Comparison of ENCODE assay signal across 13 mouse cellular contexts in genomic region chr12:84243076-84243770, GRCm38 (mm10). TPM values are rescaled to one million over a fixed set of nuclear protein-coding genes. Genes with fewer than 3 reads are reported as not detected.
DNase-seq lines count a peak whose midpoint lies in the region; ATAC-seq and TF ChIP-seq lines count a peak whose summit lies in the region.
"Had no signal": no experiment of that assay in that cellular context is flagged by ENCODE, and none has a peak within 500 bp of the region (broad histone marks: within the 10 kb centered on the region; RNA-seq: fewer than 3 reads in every experiment).

No protein-coding gene starts in this region.

- TF ChIP-seq EP300 in stomach, postnatal 0 days (optimal IDR thresholded peaks at IDR 0.05), result no peak

- H3K27me3 ChIP-seq in stomach, postnatal 0 days (ENCODE audit: control insufficient read depth, insufficient read depth, low read length), result no peaks in the 10 kb centered on the region
- H3K27me3 ChIP-seq: forebrain, embryonic 12.5 days; heart, embryonic 13.5 days had no signal

- H3K4me3 ChIP-seq in bone marrow, adult 2 months (replicated peaks; ENCODE audit: control insufficient read depth, low read depth, low read length), result no peak overlapping the region
- no peak overlapping the region for H3K4me3 ChIP-seq in stomach, postnatal 0 days (ENCODE audit: low read depth, low read length)
- H3K4me3 ChIP-seq: forebrain, embryonic 12.5 days; heart, embryonic 13.5 days; liver, embryonic 15.5 days had no signal

- no peaks in the 10 kb centered on the region for H3K9me3 ChIP-seq in stomach, postnatal 0 days (ENCODE audit: control insufficient read depth, low read length)
- H3K9me3 ChIP-seq: forebrain, embryonic 12.5 days; heart, embryonic 13.5 days; liver, embryonic 15.5 days had no signal

- TF ChIP-seq POLR2A in bone marrow, adult 2 months (IDR thresholded peaks at IDR 0.05; ENCODE audit: borderline replicate concordance, control insufficient read depth, low read depth, low read length), result no peak

- peak; percentile 95 for ATAC-seq in CD4-positive, CD25-positive, alpha-beta regulatory T cell, adult 4 months
- ATAC-seq in megakaryocyte progenitor cell, adult 5-6 weeks (replicated peaks; ENCODE audit: poor library complexity), result peak; percentile 96
- ATAC-seq in stomach, postnatal 0 days (ENCODE audit: low FRiP score, low TSS enrichment), result peak; percentile 24; the same call in 1 of the 2 replicates

- intact Hi-C loops in left cerebral cortex, postnatal 10 days (cut with DNase I), result no loop called here
- intact Hi-C loops in gastrocnemius, postnatal 36 days (cut with DNase I), result no loop called here

- H3K27ac ChIP-seq in bone marrow, adult 2 months (ENCODE audit: control insufficient read depth, insufficient read depth, low read depth, low read length, poor library complexity), result peak overlapping the region; percentile 78
- H3K27ac ChIP-seq in stomach, postnatal 0 days (replicated peaks), result no peak overlapping the region
- H3K27ac ChIP-seq: forebrain, embryonic 12.5 days; heart, embryonic 13.5 days; liver, embryonic 15.5 days had no signal

- H3K36me3 ChIP-seq in stomach, postnatal 0 days (ENCODE audit: control insufficient read depth, insufficient read depth, low read length), result no peaks in the 10 kb centered on the region
- H3K36me3 ChIP-seq: forebrain, embryonic 12.5 days; heart, embryonic 13.5 days; liver, embryonic 15.5 days had no signal

- no peak overlapping the region for H3K9ac ChIP-seq in stomach, postnatal 0 days (ENCODE audit: low read length)
- H3K9ac ChIP-seq: forebrain, embryonic 12.5 days; heart, embryonic 13.5 days; liver, embryonic 15.5 days had no signal

- no peak overlapping the region for H3K4me2 ChIP-seq in stomach, postnatal 0 days (replicated peaks; ENCODE audit: low read depth)
- H3K4me2 ChIP-seq: forebrain, embryonic 12.5 days; heart, embryonic 13.5 days; liver, embryonic 15.5 days had no signal

- H3K4me1 ChIP-seq in bone marrow, adult 2 months (ENCODE audit: control insufficient read depth, insufficient read depth, low read length), result peaks cover 6% of the 10 kb centered on the region
- H3K4me1 ChIP-seq in stomach, postnatal 0 days (replicated peaks; ENCODE audit: control insufficient read depth, insufficient read depth), result no peaks in the 10 kb centered on the region
- H3K4me1 ChIP-seq: forebrain, embryonic 12.5 days; heart, embryonic 13.5 days; liver, embryonic 15.5 days had no signal

- 26% methylated on average over 7 of the region's 7 CpGs for WGBS in bone marrow, adult 2 months
- WGBS in stomach, postnatal 0 days, result 80% methylated on average over 7 of the region's 7 CpGs

- TF ChIP-seq CTCF in bone marrow, adult 2 months (IDR thresholded peaks at IDR 0.05; ENCODE audit: control insufficient read depth, insufficient read depth, low read length), result no peak
- TF ChIP-seq CTCF in stomach, postnatal 0 days (IDR thresholded peaks at IDR 0.05; ENCODE audit: low read depth), result no peak

- DNase-seq in stomach, postnatal 0 days (ENCODE audit: low spot score), result no peak
- no peak for DNase-seq in left cerebral cortex, postnatal 10 days (ENCODE audit: extremely low spot score in 1 of 2, low spot score in 2 of 2)
- DNase-seq in kidney, postnatal 4 days, result no peak
- DNase-seq in gastrocnemius, postnatal 36 days, result no peak
- no peak for DNase-seq in heart, adult 8-10 months (ENCODE audit: low spot score)
- DNase-seq: layer of hippocampus, postnatal 36 days; retina, postnatal 1 day had no signal

RNA-seq across cellular contexts. Expression of gene Elmsan1, which starts 24.5 kb away (rescaled TPM):
- 1 to 10 TPM; 7.3 to 8.2 TPM for polyA plus RNA-seq in CD4-positive, CD25-positive, alpha-beta regulatory T cell, adult 4 months (2017; shearing (Covaris generic))
- 12.5 and 20.0 TPM in 2 replicates for polyA plus RNA-seq in bone marrow, adult 2 months (2011; ENCODE audit: insufficient read depth, insufficient read length, low replicate concordance, missing spikeins)
- total RNA-seq in megakaryocyte progenitor cell, adult 5-6 weeks (2015), result 13.7 and 14.1 TPM in 2 replicates
- 11.5 and 15.2 TPM in 2 replicates for total RNA-seq in megakaryocyte progenitor cell, adult 5-6 weeks (2017)
- polyA plus RNA-seq in stomach, postnatal 0 days (2015; fragmentation: Nextera tagmentation; extraction: Ambion mirVana), result 4.0 and 4.1 TPM in 2 replicates
- total RNA-seq in left cerebral cortex, postnatal 10 days (2021), result 10 to 100 TPM; 12.3 to 13.5 TPM
- total RNA-seq in gastrocnemius, postnatal 36 days (2021), result 10 to 100 TPM in 1 of 2 experiments, 1 to 10 TPM in 1; 6.5 to 10.4 TPM
- 10 to 100 TPM; 13.1 to 17.5 (median 14.5) TPM for total RNA-seq in heart, adult 8-10 months (2022)

RNA-seq across cellular contexts. Expression of gene Ptgr2, which starts 41.8 kb away (rescaled TPM):
- polyA plus RNA-seq in CD4-positive, CD25-positive, alpha-beta regulatory T cell, adult 4 months (2017; shearing (Covaris generic)), result 10 to 100 TPM; 50.3 to 52.9 TPM
- 17.8 and 25.3 TPM in 2 replicates for polyA plus RNA-seq in bone marrow, adult 2 months (2011; ENCODE audit: insufficient read depth, insufficient read length, low replicate concordance, missing spikeins)
- 15.6 and 20.5 TPM in 2 replicates for total RNA-seq in megakaryocyte progenitor cell, adult 5-6 weeks (2015)
- total RNA-seq in megakaryocyte progenitor cell, adult 5-6 weeks (2017), result 58.3 and 69.6 TPM in 2 replicates
- 27.4 and 29.1 TPM in 2 replicates for polyA plus RNA-seq in stomach, postnatal 0 days (2015; fragmentation: Nextera tagmentation; extraction: Ambion mirVana)
- total RNA-seq in left cerebral cortex, postnatal 10 days (2021), result 10 to 100 TPM; 29.7 to 33.7 TPM
- 10 to 100 TPM; 61.1 to 67.9 TPM for total RNA-seq in gastrocnemius, postnatal 36 days (2021)
- 100 to 1,000 TPM; 216 to 264 (median 243) TPM for total RNA-seq in heart, adult 8-10 months (2022)

Comparison
In these comparisons a context has a peak if more than half of its experiments do, and no peak if none do; other contexts are left out.
1. ATAC-seq: peak in every context shown above with its lines; median percentile 96 in megakaryocyte progenitor cell, adult 5-6 weeks; 95 in CD4-positive, CD25-positive, alpha-beta regulatory T cell, adult 4 months; 24 in stomach, postnatal 0 days.